Mouse (Mus musculus) sigmoid colon, adult 10 weeks (tissue): ENCODE results near the gene Adarb1. TPM values are rescaled to one million over a fixed set of nuclear protein-coding genes. Genes with fewer than 3 reads are reported as not detected.

Experiments used
- polyA plus RNA-seq: library from polyadenylated mRNA; stranded (reverse); fragments of 350-450 nt; fragmentation: Illumina TruSeq; extraction: RNeasy Lipid Tissue Mini Kit (QIAGEN cat#74804); gene quantifications from one replicate; pipeline ENCODE4 v1.2.3, GENCODE M21; 2014; ENCODE audit warnings: low read depth, low replicate concordance

Gene Adarb1
- polyA plus RNA-seq: 1.8 TPM

DNA sequence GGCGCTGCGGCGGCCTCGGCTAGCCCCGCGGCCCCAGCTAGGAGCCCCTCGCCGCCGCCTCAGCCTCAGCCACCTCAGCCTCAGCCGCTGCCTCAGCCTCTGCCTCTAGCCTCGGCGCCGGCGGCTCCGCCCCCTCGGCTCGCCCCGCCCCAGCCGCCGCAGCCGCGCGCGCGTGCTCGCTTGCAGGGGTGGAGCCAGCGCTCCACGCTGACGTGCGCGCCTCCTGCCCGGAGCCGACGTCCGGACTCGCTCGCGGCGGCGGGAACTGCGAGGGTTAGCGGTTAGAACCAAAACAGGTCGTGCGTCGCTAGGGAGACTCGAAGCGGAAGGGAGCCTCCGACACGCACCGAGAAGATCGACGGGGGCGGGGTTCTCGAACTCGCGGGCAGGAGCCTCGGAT lies at the start of gene Adarb1:
Gene Adarb1 (minus strand): TSS at position 133 of the 400 bp plus-strand sequence.

DNA sequence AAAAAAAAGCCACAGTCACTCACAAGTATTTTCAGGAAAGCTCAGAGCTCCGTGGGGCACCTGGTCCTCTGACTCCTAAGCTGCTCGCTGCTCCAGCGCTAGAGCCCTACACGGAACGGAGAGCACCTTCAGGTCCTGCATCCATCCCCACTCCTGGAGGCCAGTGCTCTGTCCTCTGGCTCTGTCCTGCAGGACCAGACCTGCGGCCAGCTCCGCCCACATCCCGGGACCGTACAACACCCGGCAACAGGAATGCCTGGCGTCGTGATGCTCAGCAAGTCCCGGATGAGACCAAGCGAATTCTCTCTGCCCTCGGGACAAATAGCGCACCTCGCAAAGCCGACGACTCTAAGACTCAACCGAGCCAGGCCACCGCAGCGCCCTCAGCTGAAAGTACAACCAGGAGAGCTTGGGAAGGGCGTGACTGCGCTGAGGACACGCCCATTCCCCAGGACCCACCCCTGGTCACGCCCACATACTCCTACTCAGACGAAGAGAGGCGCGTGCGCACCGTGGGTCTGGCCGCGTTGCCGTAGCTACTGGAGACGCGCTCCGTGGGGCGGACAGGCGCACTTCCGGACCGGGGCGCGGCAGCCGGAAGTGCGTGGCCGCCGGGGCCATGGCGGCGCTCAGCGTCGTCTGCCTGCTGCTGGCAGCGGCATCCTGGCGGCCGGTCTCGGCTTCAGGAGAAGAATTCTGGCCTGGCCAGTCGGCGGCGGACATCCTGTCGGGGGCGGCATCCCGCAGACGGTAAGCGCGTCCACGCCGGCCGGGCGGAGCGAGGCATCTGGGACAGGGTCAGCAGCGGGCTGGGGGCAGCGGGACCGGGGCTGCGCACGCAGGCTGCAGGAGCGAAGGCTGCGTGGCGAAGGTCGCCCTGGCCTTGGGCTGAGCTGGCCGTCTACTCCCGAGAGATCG lies 159.1 kb downstream of the Adarb1 start, which contains the start of gene Pofut2:
Gene Pofut2 (plus strand): TSS at position 515 of the 918 bp plus-strand sequence.

Other genes starting within 250 kb of the Adarb1 start
- 1.7 TPM for gene Pofut2, start 159.1 kb downstream of the Adarb1 start, polyA plus RNA-seq
- 0.69 TPM for gene Fam207a, start 97.5 kb upstream of the Adarb1 start, polyA plus RNA-seq
- 3.1 TPM for gene Itgb2, start 112.0 kb upstream of the Adarb1 start, polyA plus RNA-seq
- gene Pttg1ip, start 163.4 kb upstream of the Adarb1 start, polyA plus RNA-seq: 193 TPM
- gene Sumo3, start 187.8 kb upstream of the Adarb1 start, polyA plus RNA-seq: 76.1 TPM
- 1.6 TPM for gene Gm49325, start 187.9 kb upstream of the Adarb1 start, polyA plus RNA-seq
- gene Ube2g2, start 204.0 kb upstream of the Adarb1 start, polyA plus RNA-seq: 7.3 TPM